Mouse (Mus musculus): ENCODE measurements around the gene Pacrg. TPM values are rescaled to one million over a fixed set of nuclear protein-coding genes. Genes with fewer than 3 reads are reported as not detected.

Gene Pacrg
- polyA plus RNA-seq, 1 experiment from 2014 or later = 2.1 TPM

DNA sequence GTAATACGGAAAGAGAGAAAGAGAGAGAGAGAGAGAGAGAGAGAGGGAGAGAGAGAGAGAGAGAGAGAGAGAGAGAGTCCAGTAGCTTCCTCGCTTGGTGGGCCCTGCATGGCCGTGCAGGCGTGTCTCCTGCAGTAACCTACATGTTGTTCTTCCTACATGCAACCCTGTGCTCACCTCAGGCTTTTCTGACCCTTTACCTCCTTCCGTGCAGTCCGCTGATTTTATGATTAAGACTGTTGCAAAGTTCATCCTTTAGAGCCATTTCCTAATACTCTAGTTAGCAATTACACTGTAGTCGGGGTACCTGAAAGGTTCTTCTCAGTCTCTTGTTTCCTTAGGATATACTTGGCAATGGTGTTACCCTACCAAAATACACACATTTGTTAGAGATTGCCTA is 196.5 kb downstream of the Pacrg start:
- WGBS = 86% methylated on average over 7 of the region's 7 CpGs
- H3K9me3 ChIP-seq = no peaks in the 10 kb centered on the region
- no peaks in the 10 kb centered on the region for H3K36me3 ChIP-seq
- H3K27me3 ChIP-seq = no peaks in the 10 kb centered on the region
- no peak overlapping the region for H3K4me3 ChIP-seq
- no peaks in the 10 kb centered on the region for H3K4me1 ChIP-seq
- no peak overlapping the region for H3K27ac ChIP-seq
- ATAC-seq (ENCODE audit: insufficient number of reproducible peaks, insufficient read depth, low FRiP score, low TSS enrichment, low read depth) = no peak
- H3K9ac ChIP-seq = no peak overlapping the region
- H3K4me2 ChIP-seq = no peak overlapping the region

DNA sequence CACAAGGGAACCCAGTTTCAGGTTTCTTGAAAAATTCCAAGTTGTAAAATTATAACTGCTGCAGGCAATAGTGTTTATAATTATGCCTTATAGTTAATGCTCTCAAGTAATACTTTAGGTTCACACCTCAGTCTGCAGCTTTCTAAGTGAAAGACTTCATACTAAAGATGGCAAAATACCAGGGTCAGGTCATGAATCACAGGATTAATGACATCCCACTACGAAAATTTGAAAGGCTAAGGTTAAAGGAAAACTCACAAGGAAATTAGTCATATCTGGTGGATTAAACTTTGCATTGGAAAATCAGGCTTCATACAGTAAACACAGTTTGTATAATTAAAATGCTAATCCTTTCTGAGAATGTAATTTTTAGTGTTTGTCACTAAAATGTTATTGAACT is 200.3 kb downstream of the Pacrg start:
- H3K9ac ChIP-seq = no peak overlapping the region
- no peaks in the 10 kb centered on the region for H3K36me3 ChIP-seq
- no peak overlapping the region for H3K27ac ChIP-seq
- H3K27me3 ChIP-seq = no peaks in the 10 kb centered on the region
- H3K4me1 ChIP-seq = 0 out of 2 replicates have a peak, but pooled peaks cover 6% of the 10 kb centered on the region
- no peaks in the 10 kb centered on the region for H3K9me3 ChIP-seq
- no peak overlapping the region for H3K4me2 ChIP-seq
- no peak for ATAC-seq (ENCODE audit: insufficient number of reproducible peaks, insufficient read depth, low FRiP score, low TSS enrichment, low read depth)
- H3K4me3 ChIP-seq = no peak overlapping the region
- WGBS = 72% methylated on average over 1 of the region's 1 CpGs

DNA sequence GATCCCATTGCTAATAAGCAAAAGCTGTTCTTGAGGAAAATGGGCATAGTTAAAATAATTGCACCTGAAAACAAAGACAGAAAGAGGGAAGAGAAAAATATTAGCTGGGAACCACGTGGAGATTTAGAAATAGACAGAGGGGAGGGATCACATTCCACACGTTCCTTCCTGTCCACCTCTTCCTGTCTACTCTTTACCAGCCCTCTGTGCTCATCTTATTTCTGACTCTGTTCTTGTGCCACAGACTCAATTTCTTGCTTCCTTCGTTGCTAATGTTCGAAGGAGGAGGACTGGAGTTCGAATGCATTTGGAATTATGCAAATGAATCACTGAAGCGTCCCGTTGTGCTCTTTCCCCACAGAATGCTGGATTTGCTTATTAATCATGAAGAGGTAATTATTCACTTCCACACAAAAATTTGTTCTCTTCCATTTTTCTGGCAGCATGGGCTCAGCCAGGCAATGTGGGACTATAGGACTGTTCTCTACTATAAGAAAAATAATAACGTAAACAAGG is 204.1 kb downstream of the Pacrg start:
- 65% methylated on average over 8 of the region's 8 CpGs for WGBS

DNA sequence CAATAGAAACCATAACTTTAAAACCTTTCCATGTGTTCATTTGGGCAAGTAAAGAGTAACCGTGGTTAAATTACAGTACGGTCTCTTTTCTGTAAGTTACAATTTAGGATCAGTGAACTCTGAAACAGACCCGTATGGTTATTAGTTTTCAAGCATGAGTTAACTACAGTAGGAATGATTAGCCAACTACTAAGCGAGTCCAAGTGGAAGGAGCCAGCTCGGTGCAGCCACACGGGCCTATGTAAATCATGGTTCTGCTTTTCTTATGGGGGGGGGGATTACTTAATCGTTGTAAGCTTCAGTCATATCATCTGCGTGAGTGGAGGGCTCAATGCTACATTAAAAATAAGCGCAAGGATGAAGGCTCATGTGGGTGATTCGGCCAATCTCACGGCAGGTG is 204.6 kb downstream of the Pacrg start:
- Histone ChIP-seq H3K36me3 (no peaks in the 10 kb centered on the region), H3K9ac (no peak overlapping the region), H3K4me2 (no peak overlapping the region), H3K4me3 (no peak overlapping the region), H3K27me3 (no peaks in the 10 kb centered on the region), H3K4me1 (0 out of 2 replicates have a peak, but pooled peaks cover 6% of the 10 kb centered on the region), H3K27ac (no peak overlapping the region), H3K9me3 (no peaks in the 10 kb centered on the region)
- ATAC-seq (ENCODE audit: insufficient number of reproducible peaks, insufficient read depth, low FRiP score, low TSS enrichment, low read depth) = no peak
- WGBS = 85% methylated on average over 11 of the region's 11 CpGs

More for the DNA sequence above, 204.1 kb downstream of the Pacrg start:
- H3K27ac ChIP-seq = no peak overlapping the region
- no peak overlapping the region for H3K9ac ChIP-seq
- 0 out of 2 replicates have a peak, but pooled peaks cover 6% of the 10 kb centered on the region for H3K4me1 ChIP-seq
- H3K4me3 ChIP-seq = no peak overlapping the region
- no peaks in the 10 kb centered on the region for H3K36me3 ChIP-seq
- H3K27me3 ChIP-seq = no peaks in the 10 kb centered on the region
- no peaks in the 10 kb centered on the region for H3K9me3 ChIP-seq
- no peak for ATAC-seq (ENCODE audit: insufficient number of reproducible peaks, insufficient read depth, low FRiP score, low TSS enrichment, low read depth)
- no peak overlapping the region for H3K4me2 ChIP-seq

DNA sequence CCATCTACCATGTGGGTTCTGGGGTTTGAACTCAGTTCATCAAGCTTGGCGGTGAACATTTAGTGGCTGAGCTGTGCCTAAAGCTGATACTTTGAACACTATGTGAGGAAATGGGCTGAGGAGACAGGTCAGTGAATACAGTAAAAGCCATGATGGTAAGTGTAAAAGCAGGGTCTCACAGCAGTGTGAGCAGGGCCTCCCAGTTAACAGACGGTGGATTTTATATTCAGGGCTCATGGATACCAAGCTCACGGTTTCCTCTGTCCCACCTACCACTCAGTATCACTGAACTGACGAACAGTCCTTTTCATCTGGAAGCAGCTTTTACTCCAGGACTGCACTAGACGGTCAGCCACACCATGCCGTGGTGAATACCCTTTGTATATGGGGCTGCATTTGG is 205.1 kb downstream of the Pacrg start:
- Histone ChIP-seq H3K4me1 (0 out of 2 replicates have a peak, but pooled peaks cover 6% of the 10 kb centered on the region), H3K4me2 (no peak overlapping the region), H3K27me3 (no peaks in the 10 kb centered on the region), H3K9ac (no peak overlapping the region), H3K27ac (no peak overlapping the region), H3K36me3 (no peaks in the 10 kb centered on the region), H3K9me3 (no peaks in the 10 kb centered on the region), H3K4me3 (no peak overlapping the region)
- no peak for ATAC-seq (ENCODE audit: insufficient number of reproducible peaks, insufficient read depth, low FRiP score, low TSS enrichment, low read depth)
- WGBS = 84% methylated on average over 6 of the region's 6 CpGs

DNA sequence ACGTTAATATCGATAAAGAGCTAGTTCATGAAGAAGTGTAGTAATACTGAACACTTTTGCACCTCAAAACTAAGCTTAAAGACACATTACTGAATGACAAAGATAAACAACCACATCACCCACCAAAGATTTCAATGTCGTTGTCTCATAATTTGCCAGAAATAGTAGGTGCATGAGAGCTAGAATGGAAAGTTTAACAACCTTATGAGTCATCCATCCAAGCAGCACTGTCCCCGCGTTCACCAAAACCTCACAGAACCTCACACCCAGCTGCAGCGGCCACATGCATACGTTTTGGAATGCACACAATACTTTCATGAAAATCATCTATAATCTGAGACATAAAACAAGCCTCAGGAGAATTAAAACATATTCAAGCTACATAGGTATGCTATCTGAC is 206.3 kb downstream of the Pacrg start:
- 86% methylated on average over 7 of the region's 7 CpGs for WGBS
- Histone ChIP-seq H3K27ac (no peak overlapping the region), H3K4me3 (no peak overlapping the region), H3K4me1 (0 out of 2 replicates have a peak, but pooled peaks cover 6% of the 10 kb centered on the region), H3K4me2 (no peak overlapping the region), H3K9ac (no peak overlapping the region), H3K27me3 (peaks cover 4% of the 10 kb centered on the region; the same call in 1 of the 2 replicates), H3K9me3 (no peaks in the 10 kb centered on the region), H3K36me3 (no peaks in the 10 kb centered on the region)
- ATAC-seq (ENCODE audit: insufficient number of reproducible peaks, insufficient read depth, low FRiP score, low TSS enrichment, low read depth) = no peak

DNA sequence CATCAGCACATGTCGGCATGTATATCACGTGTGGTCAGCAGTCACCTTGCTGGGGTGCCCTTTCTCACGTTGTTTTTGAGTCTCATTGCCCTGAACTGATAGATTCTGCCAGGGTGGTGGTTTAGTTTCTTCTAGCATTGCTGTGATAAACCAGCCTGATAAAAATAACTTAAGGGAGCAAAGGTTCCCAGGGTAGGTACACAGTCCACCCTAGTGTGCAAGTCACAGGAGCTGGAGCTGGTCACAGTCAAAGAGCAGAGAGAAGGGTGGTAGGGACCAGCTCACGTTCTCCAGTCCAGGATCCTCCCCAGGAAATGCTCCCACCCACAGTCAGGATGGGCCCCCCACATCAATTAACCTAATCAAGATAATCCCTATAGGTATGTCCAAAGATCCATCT is 211.9 kb downstream of the Pacrg start:
- H3K4me2 ChIP-seq = no peak overlapping the region
- H3K4me1 ChIP-seq = no peaks in the 10 kb centered on the region
- no peak overlapping the region for H3K9ac ChIP-seq
- no peak overlapping the region for H3K27ac ChIP-seq
- no peaks in the 10 kb centered on the region for H3K36me3 ChIP-seq
- H3K4me3 ChIP-seq = no peak overlapping the region
- H3K9me3 ChIP-seq = no peaks in the 10 kb centered on the region
- H3K27me3 ChIP-seq = peaks cover 9% of the 10 kb centered on the region; the same call in 1 of the 2 replicates
- 80% methylated on average over 4 of the region's 4 CpGs for WGBS
- ATAC-seq (ENCODE audit: insufficient number of reproducible peaks, insufficient read depth, low FRiP score, low TSS enrichment, low read depth) = no peak

DNA sequence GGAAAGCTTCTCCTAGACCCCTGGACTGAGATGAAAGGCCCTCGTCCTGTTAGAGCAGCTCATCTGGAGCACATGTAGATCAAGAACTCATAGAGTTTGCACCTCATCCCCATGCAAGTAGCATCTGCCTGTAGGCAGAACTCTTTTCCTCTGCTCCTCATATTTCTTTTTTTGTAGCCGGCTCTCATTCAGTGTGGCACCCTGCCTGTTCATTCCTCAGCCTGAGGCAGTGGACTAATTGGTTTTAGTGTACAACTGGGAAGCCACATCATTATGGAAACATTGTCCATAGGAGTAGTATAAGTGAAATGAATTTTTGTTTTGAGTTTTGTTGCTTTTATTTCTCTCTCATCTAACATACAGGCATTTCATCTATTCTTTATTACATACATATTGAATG is 212.6 kb downstream of the Pacrg start:
- no peak overlapping the region for H3K4me3 ChIP-seq
- H3K4me2 ChIP-seq = no peak overlapping the region
- H3K36me3 ChIP-seq = no peaks in the 10 kb centered on the region
- ATAC-seq (ENCODE audit: insufficient number of reproducible peaks, insufficient read depth, low FRiP score, low TSS enrichment, low read depth) = no peak
- H3K4me1 ChIP-seq = no peaks in the 10 kb centered on the region
- no peaks in the 10 kb centered on the region for H3K9me3 ChIP-seq
- H3K27ac ChIP-seq = no peak overlapping the region
- no peak overlapping the region for H3K9ac ChIP-seq
- peaks cover 9% of the 10 kb centered on the region; the same call in 1 of the 2 replicates for H3K27me3 ChIP-seq
- 50% methylated on average over 2 of the region's 2 CpGs for WGBS

DNA sequence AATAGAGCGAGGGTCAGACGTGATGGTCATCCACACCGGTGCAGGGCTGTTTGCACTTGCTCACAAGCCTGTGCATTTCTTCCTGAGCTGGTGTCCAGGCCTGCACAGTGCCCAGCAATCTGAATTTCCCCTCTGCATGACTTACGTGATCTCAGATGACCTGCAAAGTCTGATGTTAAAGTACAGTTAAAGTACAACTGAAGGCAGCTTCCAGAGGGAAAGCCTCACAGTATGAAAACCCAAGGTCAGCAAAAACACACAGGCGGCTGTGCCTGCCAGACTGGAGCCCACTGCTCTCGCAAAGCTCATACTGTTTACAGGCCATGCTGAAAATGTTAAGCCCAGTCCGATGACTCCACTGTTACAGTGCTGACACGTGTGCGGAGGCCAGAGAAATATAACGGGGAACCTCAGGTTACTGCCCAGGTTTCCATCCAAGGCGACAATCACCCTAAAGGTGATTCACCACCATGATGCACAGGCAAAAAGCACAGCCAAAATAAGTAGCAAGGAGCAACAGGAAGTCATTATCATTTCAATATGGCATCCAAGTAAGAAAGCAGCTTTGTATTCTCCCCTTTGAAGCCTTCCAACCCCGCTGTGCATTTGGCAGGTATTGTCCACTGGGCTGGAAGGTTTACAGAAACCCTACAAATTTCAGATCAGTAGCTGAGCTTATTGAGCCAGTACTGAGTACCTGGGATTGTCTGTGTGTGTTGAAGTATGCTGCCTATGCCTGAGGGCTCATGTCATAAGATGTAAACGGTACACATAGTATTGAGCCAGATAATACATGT is 213.6 kb downstream of the Pacrg start:
- 71% methylated on average over 13 of the region's 13 CpGs for WGBS
- H3K9ac ChIP-seq = no peak overlapping the region
- H3K4me1 ChIP-seq = no peaks in the 10 kb centered on the region
- H3K9me3 ChIP-seq = no peaks in the 10 kb centered on the region
- peaks cover 9% of the 10 kb centered on the region; the same call in 1 of the 2 replicates for H3K27me3 ChIP-seq
- no peak overlapping the region for H3K4me2 ChIP-seq
- no peak overlapping the region for H3K4me3 ChIP-seq
- H3K27ac ChIP-seq = no peak overlapping the region
- no peak for ATAC-seq (ENCODE audit: insufficient number of reproducible peaks, insufficient read depth, low FRiP score, low TSS enrichment, low read depth)
- H3K36me3 ChIP-seq = no peaks in the 10 kb centered on the region

DNA sequence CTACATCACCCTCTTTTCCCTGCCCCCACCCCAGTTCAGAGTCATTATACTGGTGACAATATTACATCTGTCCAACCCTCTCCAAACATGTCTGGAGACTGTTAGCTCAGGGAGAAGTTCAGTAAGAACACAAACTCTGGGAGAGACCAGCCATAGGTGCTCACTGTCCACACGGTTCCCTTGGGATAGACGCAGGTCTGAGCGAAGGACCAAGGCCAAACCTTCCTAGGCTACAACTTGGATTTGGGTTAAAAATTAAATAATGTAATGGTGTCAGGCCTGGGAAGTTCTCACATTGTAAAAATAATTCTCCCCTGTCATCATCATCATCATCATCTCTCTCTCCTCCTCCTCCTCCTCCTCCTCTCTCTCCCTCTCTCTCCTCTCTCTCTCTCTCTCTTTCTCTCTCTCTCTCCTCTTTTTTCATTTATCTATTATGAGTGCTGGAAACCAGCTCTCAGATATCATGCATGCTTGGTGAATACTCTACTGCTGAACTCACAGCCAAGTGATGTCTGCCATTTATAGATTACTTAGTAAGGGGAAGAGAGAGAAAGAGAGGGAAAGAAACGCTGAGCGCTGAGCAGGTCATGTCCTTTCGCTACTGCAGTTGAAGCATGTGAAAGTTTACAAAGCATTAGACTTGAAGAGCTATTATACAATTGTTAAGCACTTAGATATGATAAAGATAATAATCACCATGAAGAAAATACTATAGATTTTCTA is 215.2 kb downstream of the Pacrg start:
- H3K4me3 ChIP-seq = no peak overlapping the region
- peaks cover 9% of the 10 kb centered on the region; the same call in 1 of the 2 replicates for H3K27me3 ChIP-seq
- H3K27ac ChIP-seq = no peak overlapping the region
- H3K36me3 ChIP-seq = no peaks in the 10 kb centered on the region
- no peak overlapping the region for H3K9ac ChIP-seq
- ATAC-seq (ENCODE audit: insufficient number of reproducible peaks, insufficient read depth, low FRiP score, low TSS enrichment, low read depth) = no peak
- no peaks in the 10 kb centered on the region for H3K4me1 ChIP-seq
- WGBS = 92% methylated on average over 6 of the region's 6 CpGs
- no peaks in the 10 kb centered on the region for H3K9me3 ChIP-seq
- no peak overlapping the region for H3K4me2 ChIP-seq

DNA sequence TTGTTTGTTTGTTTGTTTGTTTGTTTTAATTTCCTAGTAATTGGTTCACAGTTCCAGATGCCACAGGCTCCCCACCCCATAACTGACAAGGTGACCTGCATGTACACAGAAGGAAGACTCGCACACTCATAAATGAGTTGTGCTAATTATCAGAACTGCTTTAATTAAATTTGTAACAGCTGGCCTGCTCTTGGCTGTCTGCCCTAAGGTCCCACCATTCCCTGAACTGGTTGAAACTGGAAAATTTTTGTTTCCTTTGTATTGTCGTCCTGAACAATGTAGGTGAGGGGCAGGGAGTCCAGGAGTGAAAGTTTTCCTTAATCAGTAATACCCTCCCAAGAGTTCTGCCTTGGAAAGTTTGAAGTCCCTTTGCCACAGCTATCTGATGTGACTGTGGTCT is 219.5 kb downstream of the Pacrg start:
- Histone ChIP-seq H3K27me3 (peaks cover 4% of the 10 kb centered on the region; the same call in 1 of the 2 replicates), H3K9me3 (no peaks in the 10 kb centered on the region), H3K36me3 (no peaks in the 10 kb centered on the region), H3K4me2 (no peak overlapping the region), H3K4me3 (no peak overlapping the region), H3K9ac (no peak overlapping the region), H3K27ac (no peak overlapping the region), H3K4me1 (peaks cover 4% of the 10 kb centered on the region; the same call in 1 of the 2 replicates)
- ATAC-seq (ENCODE audit: insufficient number of reproducible peaks, insufficient read depth, low FRiP score, low TSS enrichment, low read depth) = no peak
- 59% methylated on average over 2 of the region's 2 CpGs for WGBS

Measured in embryonic facial prominence, embryonic 13.5 days (tissue).